Mouse (Mus musculus) cortical plate, adult 2 months (tissue): ENCODE measurements around the gene Tmed2. TPM values are rescaled to one million over a fixed set of nuclear protein-coding genes. Genes with fewer than 3 reads are reported as not detected.
A peak's percentile ranks its signal among the peaks of the same experiment; 100 is the strongest.
"Not testable (repeated sequence)": the region's sequence is repeated elsewhere in the genome, so short reads cannot be mapped to it uniquely, and the experiment has no call there.

Experiments
- H3K27ac ChIP-seq: fragments of 200-500 bp; 2 replicates; pipeline ENCODE4 v1.5.1; 2012; ENCODE audit warnings: low read length, control low read depth, inconsistent platforms; ENCODE audit not compliant: insufficient read depth
- H3K4me1 ChIP-seq: fragments of 200-500 bp; 2 replicates; pipeline ENCODE4 v1.6.1; 2011; ENCODE audit warnings: low read length; ENCODE audit not compliant: control insufficient read depth, insufficient read depth
- H3K4me3 ChIP-seq: fragments of 200-500 bp; 2 replicates; pipeline ENCODE4 v1.5.1; 2011; ENCODE audit warnings: mild to moderate bottlenecking, low read length, control low read depth; ENCODE audit not compliant: insufficient read depth
- CTCF ChIP-seq: fragments of 200-500 bp; IDR thresholded peaks from 2 replicates; pipeline ENCODE4 v1.5.1; 2011; ENCODE audit warnings: mild to moderate bottlenecking, control low read depth, low read length; ENCODE audit not compliant: insufficient read depth; ENCODE audit errors: extremely low read depth
- POLR2A ChIP-seq: fragments of 200-500 bp; IDR thresholded peaks from 2 replicates; pipeline ENCODE4 v1.6.1; 2011; ENCODE audit warnings: mild to moderate bottlenecking, low read length, control low read depth; ENCODE audit not compliant: insufficient read depth; ENCODE audit errors: extremely low read depth
- polyA plus RNA-seq: library from polyadenylated mRNA; depleted of rRNA; stranded (reverse); fragments of >200 nt; gene quantifications from 2 replicates; pipeline ENCODE4 v1.2.3, GENCODE M21; 2012; rRNA removed

Gene Tmed2
- polyA plus RNA-seq, 1 experiment = 121 TPM

DNA sequence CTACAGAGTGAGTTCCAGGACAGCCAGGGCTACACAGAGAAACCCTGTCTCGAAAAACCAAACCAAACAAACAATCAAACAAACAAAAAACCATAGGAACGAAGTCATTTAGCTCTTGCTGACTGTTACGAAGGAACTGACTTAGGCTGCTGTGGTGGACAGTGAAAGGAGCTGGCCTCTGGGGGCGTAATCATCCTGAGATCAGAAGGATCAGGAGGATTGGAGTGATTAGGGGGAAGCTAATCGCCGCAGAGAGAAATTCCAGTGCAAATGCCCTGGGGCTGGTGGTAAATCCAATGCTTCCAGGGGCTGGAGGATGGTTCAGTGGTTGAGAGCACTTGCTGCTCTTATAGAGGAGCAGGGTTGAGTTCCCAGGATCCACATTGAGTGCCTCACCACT is 13.1 kb downstream of the Tmed2 start:
- TF ChIP-seq CTCF (no peak), POLR2A (no peak)
- Histone ChIP-seq H3K27ac (no peak overlapping the region), H3K4me3 (peak overlapping the region; percentile 81; the same call in 1 of the 2 replicates), H3K4me1 (no peaks in the 10 kb centered on the region; the same call in 1 of the 2 replicates)

DNA sequence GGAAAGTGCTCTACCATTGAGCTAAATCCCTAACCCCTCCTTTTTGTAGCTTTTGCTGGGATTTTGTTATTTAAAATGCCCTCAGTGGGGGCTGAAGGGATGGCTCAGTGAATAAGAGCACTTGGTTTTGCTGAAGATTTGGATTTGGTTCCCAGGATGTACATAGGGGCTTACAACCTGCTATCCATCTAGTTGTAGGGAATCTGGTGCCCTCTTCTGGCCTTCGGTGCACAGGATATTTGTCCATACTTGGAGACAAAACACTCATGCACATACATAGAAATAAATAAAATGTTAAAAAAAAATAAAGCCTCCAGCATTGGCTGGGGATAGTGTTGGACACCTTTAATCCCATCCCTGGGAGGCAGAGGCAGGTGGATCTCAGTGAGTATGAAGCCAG is 14.7 kb downstream of the Tmed2 start:
- TF ChIP-seq POLR2A (no peak), CTCF (peak; percentile 36; the same call in 1 of the 2 replicates)

DNA sequence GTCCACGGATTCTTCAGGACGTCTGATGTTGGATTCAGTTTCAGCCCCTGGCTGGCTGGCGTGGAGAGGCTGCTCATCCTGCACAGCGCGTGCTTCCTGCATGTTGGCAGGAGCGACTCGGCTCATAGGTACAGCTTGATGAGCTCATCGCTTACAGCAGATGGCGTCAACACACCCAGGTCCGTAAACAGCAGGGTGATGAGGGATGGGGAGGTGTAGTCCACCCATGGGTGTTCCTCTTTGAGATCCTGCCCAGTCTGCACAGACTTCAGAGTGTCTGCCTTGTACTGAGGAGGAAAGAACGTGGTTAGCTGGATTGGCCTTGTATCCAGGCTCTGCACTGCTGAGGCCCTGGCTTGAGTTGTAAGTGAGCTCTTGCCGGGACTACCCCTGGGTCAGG is 30.6 kb downstream of the Tmed2 start:
- Histone ChIP-seq H3K4me1 (no peaks in the 10 kb centered on the region), H3K27ac (no peak overlapping the region), H3K4me3 (no peak overlapping the region)
- TF ChIP-seq POLR2A (no peak), CTCF (no peak)

More for the DNA sequence above, 14.7 kb downstream of the Tmed2 start:
- no peaks in the 10 kb centered on the region; the same call in 1 of the 2 replicates for H3K4me1 ChIP-seq
- H3K4me3 ChIP-seq = no peak overlapping the region
- no peak overlapping the region for H3K27ac ChIP-seq

DNA sequence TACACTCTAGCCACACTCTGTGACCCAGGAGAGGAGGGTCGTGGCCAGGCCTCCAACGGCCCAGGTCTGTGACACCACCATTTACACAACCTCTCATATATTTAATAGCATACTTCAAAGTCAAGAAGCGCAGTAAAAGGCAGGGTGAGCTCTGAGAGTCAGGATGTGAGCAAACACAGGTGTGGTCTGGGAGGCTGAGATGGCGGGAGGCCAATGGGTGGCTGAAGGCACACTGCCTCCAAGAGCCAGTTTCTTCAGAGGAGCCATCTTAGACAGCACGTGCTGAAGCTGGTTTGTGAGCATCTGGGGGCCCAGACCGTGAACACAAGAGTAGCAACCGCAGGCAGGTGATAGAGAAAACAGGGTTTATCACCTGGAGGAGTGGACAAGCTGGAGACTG is 35.0 kb downstream of the Tmed2 start:
- Histone ChIP-seq H3K4me3 (no peak overlapping the region), H3K27ac (no peak overlapping the region), H3K4me1 (peaks cover 5% of the 10 kb centered on the region; the same call in 1 of the 2 replicates)
- TF ChIP-seq POLR2A (no peak), CTCF (no peak)

DNA sequence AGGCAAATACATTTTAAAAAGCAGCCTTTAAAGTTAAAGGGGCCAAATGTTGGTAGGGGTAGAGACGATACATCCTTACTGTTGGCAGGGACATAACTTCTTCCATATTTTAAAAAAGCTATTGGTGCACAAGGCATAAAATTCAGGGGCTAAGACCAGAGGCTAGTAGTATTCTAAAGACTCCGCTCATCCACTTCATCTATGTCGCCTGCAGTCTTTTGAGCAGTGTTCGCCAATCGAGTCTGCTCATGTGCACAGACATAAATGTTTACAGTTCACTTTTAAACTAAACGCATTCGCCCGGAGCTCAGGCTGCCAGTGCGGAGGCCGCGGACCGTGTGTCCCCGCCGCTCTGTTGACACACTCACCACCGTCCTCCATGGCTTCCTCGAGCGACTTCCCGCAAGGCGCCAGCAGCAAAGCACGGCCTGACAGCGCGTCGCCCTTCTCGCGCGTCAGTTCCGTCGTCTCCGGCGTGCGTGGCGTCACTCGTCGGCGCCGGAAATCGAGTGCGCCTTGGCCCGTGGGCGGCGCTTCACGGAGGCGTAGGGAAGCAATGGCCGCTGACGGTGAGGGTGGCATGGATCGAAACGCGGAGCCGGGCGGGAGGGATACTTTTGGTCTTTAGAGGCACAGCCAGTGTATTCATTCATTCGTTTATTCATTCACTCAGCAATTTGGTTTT is 38.3 kb downstream of the Tmed2 start, which contains the start of the genes Eif2b1 and Gtf2h3:
TSS of gene Eif2b1 (minus strand) at position 499 of the 685 bp plus-strand sequence.
TSS of gene Gtf2h3 (plus strand) at position 508 of the 685 bp plus-strand sequence.
- Histone ChIP-seq H3K27ac (no peak within 1 kb of the TSS; the same call in 1 of the 2 replicates), H3K4me3 (peak within 1 kb of the TSS; percentile 66), H3K4me1 (peaks cover 5% of the 10 kb centered on the region; the same call in 1 of the 2 replicates)
- TF ChIP-seq CTCF = no peak
- TF ChIP-seq POLR2A = 0 out of 2 replicates have a peak, but pooled peaks have one; percentile 86

DNA sequence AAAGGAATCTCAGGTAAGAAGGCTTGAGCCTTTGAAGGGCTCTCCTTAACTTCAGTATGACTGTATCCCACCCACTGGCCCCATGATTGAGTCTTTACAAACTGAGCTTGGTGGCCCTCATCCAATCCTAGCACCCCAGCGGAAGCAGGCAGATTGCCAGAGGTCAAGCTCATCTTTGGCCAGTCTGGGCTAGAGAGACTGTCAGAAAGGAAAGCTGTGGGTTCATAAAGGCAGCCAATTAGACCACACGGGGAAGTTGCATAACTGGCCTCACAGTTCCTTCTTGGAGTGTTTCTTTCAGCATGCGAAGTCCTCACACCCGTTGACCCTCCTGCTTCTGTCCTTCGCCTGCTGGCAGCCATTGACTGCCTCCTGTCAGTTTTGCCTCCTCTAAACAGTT is 42.0 kb downstream of the Tmed2 start:
- TF ChIP-seq POLR2A (no peak), CTCF (no peak)
- peaks cover 5% of the 10 kb centered on the region; the same call in 1 of the 2 replicates for H3K4me1 ChIP-seq

DNA sequence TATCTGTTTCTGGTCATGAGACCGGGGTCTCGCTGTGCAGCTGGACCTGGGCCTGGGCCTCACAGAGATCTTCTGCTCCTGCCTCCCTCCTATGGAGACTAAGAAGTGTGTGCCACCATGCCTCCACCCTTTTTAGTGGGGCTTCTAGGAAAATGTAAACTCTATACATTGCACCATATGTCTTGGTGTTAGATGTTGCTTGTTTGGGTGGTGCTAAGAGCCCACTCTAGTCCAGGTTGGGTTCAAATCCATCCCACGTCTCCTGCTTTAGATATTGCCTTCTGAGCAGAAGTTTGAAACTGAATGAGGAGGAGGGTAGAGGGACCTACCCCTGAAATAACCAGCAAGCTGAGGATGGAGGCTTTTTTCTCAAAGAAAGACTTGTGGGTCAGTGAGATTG is 52.3 kb downstream of the Tmed2 start:
- no peak overlapping the region for H3K27ac ChIP-seq
- H3K4me1 ChIP-seq = no peaks in the 10 kb centered on the region
- no peak overlapping the region for H3K4me3 ChIP-seq
- TF ChIP-seq POLR2A (no peak), CTCF (no peak)

More for the DNA sequence above, 42.0 kb downstream of the Tmed2 start:
- Histone ChIP-seq H3K4me3 (no peak overlapping the region), H3K27ac (no peak overlapping the region)

DNA sequence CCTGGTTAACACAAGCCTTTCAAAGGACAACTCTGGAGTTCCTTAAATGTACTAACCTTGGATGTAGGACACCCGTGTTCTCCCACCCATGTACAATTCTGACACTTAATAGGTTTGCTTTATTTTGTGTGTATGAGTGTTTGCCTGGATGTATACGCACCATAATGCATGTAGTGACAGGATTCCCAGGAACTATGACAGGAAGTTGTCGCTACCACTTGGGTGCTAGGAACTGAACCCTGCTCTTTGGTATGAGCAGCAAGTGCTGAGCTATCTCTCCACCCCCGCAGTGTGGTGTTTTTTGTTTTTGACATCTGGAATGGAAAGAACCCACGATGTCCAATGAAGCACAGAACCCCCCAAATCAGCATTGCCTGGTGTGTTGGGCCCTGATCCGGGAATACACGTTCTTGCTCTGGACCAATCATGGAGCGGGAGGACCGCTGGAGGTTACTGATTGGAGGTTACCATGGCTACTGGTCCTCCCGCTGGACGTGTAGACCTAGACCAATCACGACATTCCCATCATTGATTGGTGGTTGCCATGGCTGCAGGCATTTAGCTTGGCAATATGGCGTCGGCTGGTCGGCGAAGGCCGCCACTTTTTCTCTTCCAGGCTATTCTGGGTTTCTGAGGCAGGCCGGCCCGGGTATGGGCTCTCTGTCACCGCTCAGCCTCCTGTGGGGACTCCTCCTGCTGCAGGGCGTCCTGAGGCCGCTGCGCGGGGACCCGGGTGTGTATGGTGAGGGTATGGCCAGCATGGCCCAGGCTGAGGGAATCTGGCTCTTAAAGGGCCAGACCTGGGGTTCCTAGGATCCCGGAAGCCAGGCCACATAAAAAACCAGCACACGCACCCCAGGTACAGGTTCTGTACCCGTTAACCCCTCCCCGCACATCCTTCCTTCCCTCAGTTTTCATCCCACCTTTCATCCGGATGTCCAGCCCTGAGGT is 58.0 kb downstream of the Tmed2 start:
- Histone ChIP-seq H3K27ac (no peak overlapping the region), H3K4me3 (peak overlapping the region; percentile 73), H3K4me1 (no peaks in the 10 kb centered on the region)
- TF ChIP-seq POLR2A (peak; percentile 80), CTCF (no peak)

DNA sequence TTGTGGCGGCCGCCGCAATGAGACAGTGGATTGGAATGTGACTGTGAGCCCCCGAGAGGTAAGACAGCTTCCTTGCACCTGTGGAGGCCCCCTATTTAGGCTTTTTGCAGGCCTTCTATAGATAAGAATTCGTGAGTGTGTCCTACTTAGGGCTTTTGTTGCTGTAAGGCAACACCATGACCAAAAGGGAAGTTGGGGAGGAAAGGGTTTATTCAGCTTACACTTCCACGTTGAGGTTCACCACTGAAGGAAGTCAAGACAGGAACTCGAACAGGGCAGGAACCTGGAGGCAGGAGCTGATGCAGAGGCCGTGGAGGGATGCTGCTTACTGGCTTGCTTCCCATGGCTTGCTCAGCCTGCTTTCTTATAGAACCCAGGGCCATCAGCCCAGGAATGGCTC is 59.2 kb downstream of the Tmed2 start:
- not testable (repeated sequence) for H3K27ac ChIP-seq, H3K4me3 ChIP-seq, H3K4me1 ChIP-seq

Other genes with a start within 250 kb of the Tmed2 start
- gene Mphosph9, start 212.7 kb upstream of the Tmed2 start, polyA plus RNA-seq = 21.0 and 22.3 TPM in 2 replicates
- 13.5 and 13.6 TPM in 2 replicates for gene 2810006K23Rik, start 212.6 kb upstream of the Tmed2 start, polyA plus RNA-seq
- 252 and 264 TPM in 2 replicates for gene Cdk2ap1, start 177.6 kb upstream of the Tmed2 start, polyA plus RNA-seq
- gene Sbno1, start 114.7 kb upstream of the Tmed2 start, polyA plus RNA-seq = 56.4 and 57.2 TPM in 2 replicates
- 51.9 and 54.9 TPM in 2 replicates for gene Kmt5a, start 100.8 kb upstream of the Tmed2 start, polyA plus RNA-seq
- gene Rilpl2, start 62.3 kb upstream of the Tmed2 start, polyA plus RNA-seq = 26.9 and 27.1 TPM in 2 replicates
- 11.5 TPM in 2 replicates for gene Snrnp35, start 57.6 kb upstream of the Tmed2 start, polyA plus RNA-seq
- 55.4 and 56.5 TPM in 2 replicates for gene Rilpl1, start 9.3 kb upstream of the Tmed2 start, polyA plus RNA-seq
- 40.3 and 42.4 TPM in 2 replicates for gene Ddx55, start 12.2 kb downstream of the Tmed2 start, polyA plus RNA-seq
- 32.6 and 32.9 TPM in 2 replicates for gene Eif2b1, start 38.4 kb downstream of the Tmed2 start, polyA plus RNA-seq
- 46.0 and 47.5 TPM in 2 replicates for gene Gtf2h3, start 38.4 kb downstream of the Tmed2 start, polyA plus RNA-seq
- 46.2 and 48.0 TPM in 2 replicates for gene Atp6v0a2, start 87.9 kb downstream of the Tmed2 start, polyA plus RNA-seq
- gene Dnah10, start 184.4 kb downstream of the Tmed2 start, polyA plus RNA-seq = 0.66 and 0.77 TPM in 2 replicates